Mouse (Mus musculus): ENCODE data around the gene Lrg1.
A peak's percentile ranks its signal among the peaks of the same experiment; 100 is the strongest.

Lrg1 gene

GRCm38 (mm10) chr17:56074097-56074826, 47.5 kb downstream of the Lrg1 start:
- peak; percentile 93 for DNase-seq (ENCODE audit: low spot score)

GRCm38 (mm10) chr17:56072243-56072642, 49.6 kb downstream of the Lrg1 start:
- DNase-seq (ENCODE audit: low spot score): no peak

- no peak for DNase-seq (ENCODE audit: low spot score)
These were observed 50.7 kb downstream of the Lrg1 start for GRCm38 (mm10) chr17:56071126-56071525.

Data from embryo, embryonic 10 days (tissue).